Mouse (Mus musculus): ENCODE results near the gene Chsy1. TPM values are rescaled to one million over a fixed set of nuclear protein-coding genes. Genes with fewer than 3 reads are reported as not detected.

The Chsy1 gene
- total RNA-seq, 2 experiments from 2014 or later = 10.1 to 15.3 TPM

DNA sequence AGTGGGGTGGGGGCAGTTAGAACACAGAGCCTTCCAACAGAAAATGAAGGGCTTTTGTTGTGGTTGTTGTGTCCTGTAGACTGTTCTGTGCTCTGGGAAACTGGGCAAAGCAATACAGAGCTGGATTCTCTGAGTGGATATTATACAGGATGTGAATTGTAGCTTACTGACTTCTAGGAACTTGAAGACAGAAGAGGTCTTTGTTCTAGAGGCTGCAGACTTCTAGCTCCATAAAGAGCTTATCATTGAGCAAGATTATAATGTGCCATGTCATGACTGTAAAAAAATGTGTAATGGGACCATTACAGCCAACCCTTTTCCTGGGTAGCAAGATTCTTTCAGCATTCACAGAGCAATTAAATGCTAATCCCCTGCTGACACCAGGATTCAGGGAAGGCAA lies 26.9 kb downstream of the Chsy1 start:
- ATAC-seq (replicated peaks; ENCODE audit: low FRiP score, poor library complexity, severe bottlenecking) = no peak

DNA sequence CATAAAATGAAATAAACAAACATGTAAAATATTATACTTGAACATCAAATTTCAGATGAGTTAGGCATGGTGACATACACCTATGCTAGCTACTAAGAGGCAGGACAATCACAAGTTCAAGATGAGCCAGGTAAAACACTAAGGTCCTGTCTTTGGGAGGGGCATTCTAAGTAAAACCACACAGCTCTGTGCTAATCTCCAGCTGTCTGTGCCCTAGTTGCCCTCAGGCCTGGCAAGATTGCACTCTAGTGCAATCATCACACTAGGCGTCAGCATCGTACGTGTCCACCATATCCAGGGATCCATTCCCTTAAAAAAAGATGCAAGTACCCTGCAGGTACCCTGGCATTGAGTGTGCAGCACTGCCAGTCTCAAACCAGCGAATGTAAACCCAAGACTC lies 28.0 kb downstream of the Chsy1 start:
- no peak for ATAC-seq (replicated peaks; ENCODE audit: low FRiP score, poor library complexity, severe bottlenecking)

- no peak for ATAC-seq (replicated peaks; ENCODE audit: low FRiP score, poor library complexity, severe bottlenecking)
These were observed 29.0 kb downstream of the Chsy1 start for GRCm38 (mm10) chr7:66138301-66138700.

DNA sequence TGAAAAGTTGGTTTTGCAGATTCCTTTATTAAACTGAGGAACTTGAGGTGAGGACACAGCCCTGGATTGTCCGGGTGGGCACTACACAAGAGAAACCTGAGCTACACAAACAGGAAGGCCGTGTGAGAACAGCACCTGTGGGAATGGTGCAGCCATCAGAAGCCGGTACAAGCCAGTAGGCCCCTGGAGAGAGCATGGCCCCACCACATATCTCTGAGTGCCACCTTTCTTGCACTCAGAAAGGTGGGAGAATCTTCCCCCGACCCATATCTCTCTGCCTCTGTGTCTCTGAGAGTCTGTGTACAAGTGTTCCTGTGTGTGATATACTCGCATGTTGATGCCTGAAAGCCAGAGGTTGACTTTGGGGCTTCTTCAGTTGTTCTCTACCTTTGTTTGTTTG lies 29.6 kb downstream of the Chsy1 start:
- no peak for ATAC-seq (replicated peaks; ENCODE audit: low FRiP score, poor library complexity, severe bottlenecking)

DNA sequence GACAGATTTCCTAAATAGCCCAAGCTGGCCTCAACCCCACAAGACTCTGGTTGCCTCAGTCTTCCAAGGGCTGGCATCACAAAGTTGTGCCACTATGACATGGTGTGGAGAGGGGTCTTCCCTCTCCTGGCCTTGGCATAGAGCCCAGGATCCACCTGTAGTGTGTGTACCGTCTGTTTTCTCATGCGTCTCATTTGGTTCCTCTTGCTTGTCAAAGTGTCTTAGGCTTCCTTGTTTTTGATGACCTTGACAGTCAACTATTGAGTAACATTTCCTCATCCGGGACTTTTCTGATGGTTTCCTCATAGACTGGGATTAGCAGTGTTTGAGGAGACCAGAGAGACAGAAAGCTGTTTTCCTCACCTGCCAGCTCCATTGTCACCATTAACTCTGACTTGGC lies 30.8 kb downstream of the Chsy1 start:
- no peak for ATAC-seq (replicated peaks; ENCODE audit: low FRiP score, poor library complexity, severe bottlenecking)

DNA sequence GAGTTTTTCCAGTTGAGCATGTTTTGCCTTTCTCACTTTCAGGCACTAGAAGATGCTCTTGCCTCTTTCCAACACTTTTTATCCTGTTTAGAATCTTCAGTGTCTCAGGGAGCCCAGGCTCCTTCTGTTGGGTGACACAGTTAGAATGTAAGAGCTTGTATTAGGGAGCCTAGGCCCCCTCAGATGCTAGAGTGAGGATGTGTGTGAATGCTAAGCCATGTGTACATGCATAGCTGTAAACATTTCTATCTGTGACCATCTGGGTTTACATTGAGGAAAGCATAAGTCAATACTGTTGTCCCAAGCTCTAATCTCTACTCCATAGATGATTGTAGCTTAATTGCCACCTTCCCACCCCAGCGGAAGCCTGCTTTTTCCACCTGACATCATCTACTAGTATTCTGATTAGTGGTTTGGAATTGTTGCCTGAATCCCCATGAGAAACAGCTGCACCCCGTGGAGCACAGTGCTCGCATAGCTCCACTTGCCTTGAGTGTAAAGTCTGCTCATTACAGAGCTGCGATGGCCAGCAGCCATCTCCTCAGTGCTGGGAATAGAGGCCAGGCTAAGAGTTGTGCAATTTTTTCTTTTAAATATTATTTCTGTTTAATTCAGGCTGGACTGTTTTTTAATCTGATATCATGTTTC lies 31.7 kb downstream of the Chsy1 start:
- no peak for ATAC-seq (replicated peaks; ENCODE audit: low FRiP score, poor library complexity, severe bottlenecking)

DNA sequence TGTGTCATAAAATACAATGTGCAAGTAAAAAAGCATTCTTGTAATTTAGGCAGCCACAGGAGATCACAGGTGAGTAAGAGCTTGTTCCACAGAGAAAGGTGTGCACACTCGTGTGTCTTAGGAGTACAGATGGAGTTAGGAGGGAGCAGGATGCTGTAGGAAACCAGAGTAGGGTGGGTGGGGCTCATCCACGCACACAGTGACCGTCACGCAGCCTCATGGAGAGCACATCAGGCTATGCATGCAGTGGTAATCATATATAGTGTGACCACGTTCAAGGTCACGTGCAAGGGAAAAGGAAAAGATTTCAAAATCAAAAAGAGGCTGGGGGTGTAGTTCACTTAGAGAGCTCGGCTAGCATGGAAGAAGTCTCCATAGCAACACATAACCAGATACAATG lies 33.2 kb downstream of the Chsy1 start:
- no peak for ATAC-seq (replicated peaks; ENCODE audit: low FRiP score, poor library complexity, severe bottlenecking)

DNA sequence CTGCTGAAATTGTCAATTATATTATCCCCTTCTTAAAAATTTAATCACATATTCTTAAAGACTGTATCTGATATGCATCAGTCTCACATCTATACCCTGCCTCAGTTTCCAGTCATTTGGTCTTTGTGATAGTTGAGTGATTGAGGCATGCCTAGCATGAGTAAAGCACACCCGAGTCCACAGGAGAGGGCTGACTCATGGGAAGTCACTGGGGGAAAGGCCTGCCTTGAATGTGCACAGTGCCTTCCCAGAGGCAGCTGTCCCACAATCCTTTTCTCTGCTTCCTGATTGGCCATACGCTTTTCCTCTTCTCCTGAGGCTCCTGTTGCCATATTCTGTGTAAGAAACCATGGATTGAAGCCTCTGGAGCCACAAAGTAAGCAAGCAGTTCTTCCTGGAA lies 35.2 kb downstream of the Chsy1 start:
- no peak for ATAC-seq (replicated peaks; ENCODE audit: low FRiP score, poor library complexity, severe bottlenecking)

DNA sequence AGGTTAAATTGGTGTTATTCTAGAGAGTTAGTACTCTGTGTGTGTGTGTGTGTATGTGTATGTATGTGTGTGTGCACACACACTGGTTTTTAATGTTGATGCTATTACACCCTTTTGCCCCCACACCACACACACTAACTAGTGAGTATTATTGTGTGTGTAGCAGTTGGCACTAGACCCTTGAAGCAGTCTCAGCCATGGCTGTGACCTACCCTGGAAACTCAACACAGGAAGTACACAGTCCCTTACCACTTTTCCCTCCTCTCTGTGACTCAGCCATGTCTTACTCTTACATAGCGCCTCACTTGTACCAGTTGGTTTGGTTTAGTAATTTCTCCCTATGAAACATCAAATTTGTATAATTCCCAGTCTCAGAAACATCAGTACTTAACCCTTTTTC lies 37.8 kb downstream of the Chsy1 start:
- no peak for ATAC-seq (replicated peaks; ENCODE audit: low FRiP score, poor library complexity, severe bottlenecking)

DNA sequence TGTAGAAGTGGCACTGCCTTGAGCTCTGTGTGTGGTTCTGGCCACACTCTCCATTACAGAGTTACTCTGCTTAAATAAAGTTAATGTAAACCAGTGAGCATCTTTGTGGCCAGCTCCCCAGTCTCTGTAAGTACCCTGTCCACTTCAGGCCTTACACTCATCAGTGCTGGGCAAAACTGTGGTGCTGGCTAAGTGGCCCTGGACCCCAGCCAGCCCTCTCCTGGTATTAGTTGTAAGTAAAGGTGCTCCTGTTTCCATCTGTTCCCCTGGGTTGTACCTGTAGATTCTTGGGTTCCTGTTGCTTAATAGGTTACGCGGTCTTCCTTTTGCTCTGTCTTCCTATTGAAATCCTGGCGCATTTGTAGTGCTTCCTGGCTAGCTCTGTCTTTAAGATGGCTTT lies 38.5 kb downstream of the Chsy1 start:
- ATAC-seq (replicated peaks; ENCODE audit: low FRiP score, poor library complexity, severe bottlenecking) = no peak

- no peak for ATAC-seq (replicated peaks; ENCODE audit: low FRiP score, poor library complexity, severe bottlenecking)
These were observed 40.2 kb downstream of the Chsy1 start for GRCm38 (mm10) chr7:66149506-66149905.

DNA sequence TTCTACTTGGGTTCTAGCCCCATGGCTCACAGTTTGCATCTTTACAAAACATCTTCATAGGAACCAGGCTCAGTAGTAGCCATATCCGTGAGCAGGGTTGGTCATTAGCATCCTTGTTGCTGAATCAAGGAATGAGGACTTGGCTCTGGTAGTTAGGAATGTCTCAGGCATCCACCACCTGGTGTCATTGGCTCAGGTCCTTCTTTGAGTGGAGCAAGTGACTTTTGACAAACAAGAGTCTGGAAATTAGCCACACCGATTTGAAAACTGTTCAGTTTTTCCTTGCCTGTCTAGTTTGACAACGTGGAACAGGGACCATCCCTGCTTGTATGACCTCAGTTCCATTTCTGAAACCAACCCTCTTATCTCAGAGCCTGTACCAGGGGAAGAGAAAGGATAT lies 41.1 kb downstream of the Chsy1 start:
- no peak for ATAC-seq (replicated peaks; ENCODE audit: low FRiP score, poor library complexity, severe bottlenecking)

DNA sequence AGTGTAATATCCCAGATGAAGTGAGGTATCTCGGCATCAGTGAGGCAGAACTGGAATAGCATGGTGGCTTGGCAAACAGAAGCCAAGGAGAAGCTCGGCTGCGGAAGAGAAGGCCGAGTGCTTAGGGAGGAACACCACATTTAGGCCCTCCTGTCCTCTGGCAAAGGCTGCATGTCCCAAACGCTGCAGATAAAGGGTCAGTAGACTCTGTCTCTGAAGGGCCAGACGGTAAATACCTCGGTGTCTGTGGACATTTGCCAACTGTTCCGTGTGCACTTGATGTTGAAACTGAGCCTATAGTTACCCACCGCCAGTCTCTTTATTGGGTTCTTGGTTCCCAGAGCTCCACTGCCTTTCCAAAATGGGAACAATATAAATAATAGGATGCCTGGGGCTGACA lies 48.1 kb downstream of the Chsy1 start:
- ATAC-seq (replicated peaks; ENCODE audit: low FRiP score, poor library complexity, severe bottlenecking) = no peak

- ATAC-seq (replicated peaks; ENCODE audit: low FRiP score, poor library complexity, severe bottlenecking) = no peak
These were observed 48.6 kb downstream of the Chsy1 start for GRCm38 (mm10) chr7:66157861-66158415.

DNA sequence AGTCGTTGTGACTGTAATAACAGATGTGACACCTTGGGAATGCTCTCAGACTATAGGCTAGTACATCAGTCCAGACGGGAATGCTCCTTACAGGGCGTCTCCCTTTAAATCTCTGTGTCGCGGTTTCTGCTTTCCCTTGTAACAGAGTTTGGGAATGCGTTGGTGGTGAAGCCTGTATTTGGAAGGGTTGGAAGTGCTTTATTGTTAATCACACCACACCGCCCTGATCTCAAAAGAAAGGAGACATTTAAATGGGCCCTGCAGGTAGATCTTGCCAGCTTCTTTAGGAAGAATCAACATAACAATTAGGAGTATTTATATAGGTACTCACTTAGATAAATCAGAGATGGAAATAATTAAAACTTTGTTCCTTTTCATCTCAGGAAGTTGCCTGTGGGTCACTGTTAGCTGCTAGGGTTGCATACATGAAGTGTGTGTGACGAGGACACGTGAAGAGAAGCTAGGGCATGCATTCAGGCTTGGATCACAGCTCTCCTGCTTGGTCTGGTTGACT lies 49.4 kb downstream of the Chsy1 start:
- no peak for ATAC-seq (replicated peaks; ENCODE audit: low FRiP score, poor library complexity, severe bottlenecking)

DNA sequence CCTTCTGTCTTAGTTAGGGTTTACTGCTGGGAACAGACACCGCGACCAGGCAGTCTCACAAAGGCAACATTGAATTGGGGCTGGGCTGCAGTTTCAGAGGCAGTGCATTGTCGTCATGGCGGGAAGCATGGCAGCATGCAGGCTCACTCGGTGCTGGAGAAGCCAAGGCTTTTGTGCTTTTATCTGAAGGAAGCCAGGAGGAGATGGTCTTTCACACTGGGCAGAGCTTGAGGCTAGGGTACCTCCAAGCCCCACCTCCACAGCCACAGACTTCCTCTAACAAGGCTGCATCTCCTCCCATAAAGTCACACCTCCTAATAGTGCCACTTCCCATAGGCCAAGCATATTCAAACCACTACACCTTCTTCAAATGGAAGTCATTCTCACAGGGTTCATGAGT lies 50.6 kb downstream of the Chsy1 start:
- ATAC-seq (replicated peaks; ENCODE audit: low FRiP score, poor library complexity, severe bottlenecking) = no peak

DNA sequence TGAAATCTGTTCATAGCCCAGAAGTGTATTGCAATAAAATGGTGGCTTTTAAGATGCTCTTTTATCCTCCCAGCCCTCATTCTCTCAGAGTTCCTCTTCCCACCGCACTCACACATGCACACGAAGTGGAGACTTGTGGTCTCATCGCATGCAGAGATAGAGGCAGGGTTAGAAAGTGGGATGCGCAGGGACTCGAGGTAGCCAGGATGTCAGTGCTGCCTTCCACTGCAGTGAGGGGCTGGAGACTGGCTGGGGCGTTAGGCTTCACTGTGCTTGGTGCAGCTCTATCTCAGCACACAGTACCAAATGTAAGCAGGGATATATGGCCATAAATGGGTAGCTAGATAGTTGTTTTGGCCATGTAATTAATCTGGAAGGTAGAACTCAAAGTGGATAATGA lies 52.5 kb downstream of the Chsy1 start:
- ATAC-seq (replicated peaks; ENCODE audit: low FRiP score, poor library complexity, severe bottlenecking) = no peak

GRCm38 (mm10) chr7:66162489-66162888 lies 53.2 kb downstream of the Chsy1 start:
- ATAC-seq (replicated peaks; ENCODE audit: low FRiP score, poor library complexity, severe bottlenecking) = no peak

DNA sequence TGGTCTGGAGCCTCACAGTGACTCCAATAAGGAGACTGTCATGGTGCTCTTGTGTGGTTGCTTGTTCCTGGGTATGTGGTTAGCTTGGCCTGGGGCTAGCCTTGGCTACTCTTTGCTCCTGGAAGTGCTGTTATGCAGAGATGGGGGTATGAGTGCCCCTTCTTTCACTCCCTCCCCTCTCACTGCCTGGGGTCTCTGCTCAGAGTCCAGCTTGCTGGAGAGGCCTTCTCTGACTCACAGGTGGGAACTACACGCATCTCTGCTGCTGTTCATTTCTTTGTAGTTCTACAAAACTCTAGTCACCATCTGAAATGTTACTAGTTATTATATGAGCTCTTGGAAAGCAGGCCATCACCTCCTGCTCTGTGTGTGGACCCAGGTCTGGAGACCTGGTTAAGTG lies 53.7 kb downstream of the Chsy1 start:
- ATAC-seq (replicated peaks; ENCODE audit: low FRiP score, poor library complexity, severe bottlenecking) = no peak

DNA sequence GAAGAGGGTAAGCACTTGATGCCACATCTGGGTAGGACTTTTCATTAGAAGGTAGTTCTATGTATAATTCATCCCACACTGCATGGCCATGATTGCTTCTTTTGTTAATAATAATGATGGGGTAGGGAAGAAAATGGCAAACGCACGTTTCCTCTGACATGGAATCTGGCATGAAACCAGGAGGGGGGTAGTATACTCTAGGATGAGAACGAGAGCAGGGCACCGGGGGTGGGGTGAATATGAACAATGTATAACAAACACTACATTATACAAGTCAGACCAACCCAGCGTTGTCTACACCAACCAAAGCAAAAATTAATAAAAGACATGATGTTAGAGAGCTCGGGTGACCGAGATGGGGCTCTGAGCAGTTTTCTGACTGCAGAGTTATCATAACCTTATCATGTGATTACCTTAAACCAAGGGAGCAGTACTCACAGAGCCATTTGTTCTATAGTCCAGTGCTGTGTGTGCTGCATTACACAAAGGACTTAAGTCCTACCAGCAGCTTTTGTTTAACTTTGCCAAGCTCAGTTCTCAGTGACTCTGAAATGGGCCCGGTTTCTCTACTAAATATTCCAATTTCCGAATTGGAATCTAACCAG lies 55.2 kb downstream of the Chsy1 start:
- no peak for ATAC-seq (replicated peaks; ENCODE audit: low FRiP score, poor library complexity, severe bottlenecking)

DNA sequence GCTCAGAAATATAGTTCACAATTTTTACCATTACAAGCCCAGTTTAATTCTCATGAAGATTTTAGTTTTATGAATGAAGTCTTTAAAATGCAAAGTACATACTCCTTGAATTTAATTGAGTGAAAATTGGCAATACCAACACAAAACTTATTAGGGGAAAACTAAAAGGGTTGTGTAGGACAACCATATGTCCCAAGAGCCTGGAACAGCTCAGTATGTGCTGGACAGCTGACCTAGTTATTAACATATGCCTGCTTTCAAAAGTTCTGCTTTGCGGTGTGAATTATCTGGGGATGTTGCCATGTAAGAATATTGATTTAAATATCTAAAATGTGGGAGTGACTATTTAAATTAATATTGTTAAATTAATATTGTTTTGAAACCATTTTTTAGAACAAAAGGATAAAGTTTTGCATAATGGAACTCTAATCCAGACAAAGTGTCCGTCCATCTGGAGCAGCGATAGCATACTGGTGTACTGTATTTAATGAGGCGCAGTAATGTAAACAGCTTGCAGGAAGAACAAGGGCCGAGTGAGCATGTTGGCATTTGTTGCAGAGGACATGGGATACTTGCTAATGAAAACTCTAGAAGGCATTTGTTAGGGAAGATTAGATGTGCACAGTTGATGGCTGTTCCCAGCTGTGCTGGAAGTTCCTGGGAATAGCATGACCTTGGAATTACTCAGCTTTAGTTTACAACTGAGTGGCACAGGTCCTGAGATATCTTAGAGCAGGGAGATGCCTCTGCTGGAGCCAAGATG lies 55.9 kb downstream of the Chsy1 start:
- ATAC-seq (replicated peaks; ENCODE audit: low FRiP score, poor library complexity, severe bottlenecking) = no peak

Data from erythroid progenitor cell, adult 5-6 weeks (primary cell).